8 mouse cellular contexts compared by ENCODE assay signal in genomic region chr1:78203622-78204211, GRCm38 (mm10). TPM values are rescaled to one million over a fixed set of nuclear protein-coding genes. Genes with fewer than 3 reads are reported as not detected.
DNase-seq lines count a peak whose midpoint lies in the region; ATAC-seq and TF ChIP-seq lines count a peak whose summit lies in the region.

No protein-coding gene starts in this region.

- peak overlapping the region; percentile 15 for H3K4me2 ChIP-seq in kidney, embryonic 14.5 days (replicated peaks; ENCODE audit: low read depth, low read length)
- peak overlapping the region; percentile 55 for H3K4me2 ChIP-seq in hindbrain, embryonic 11.5 days (replicated peaks; ENCODE audit: low read depth, low read length)

- peak; percentile 10; the same call in 1 of the 2 replicates for ATAC-seq in kidney, embryonic 14.5 days (ENCODE audit: low FRiP score, low TSS enrichment)
- ATAC-seq in hindbrain, embryonic 11.5 days (ENCODE audit: low FRiP score), result peak; percentile 72

- peaks cover 95% of the 10 kb centered on the region for H3K27me3 ChIP-seq in kidney, embryonic 14.5 days (ENCODE audit: control insufficient read depth, insufficient read depth, low read length)
- H3K27me3 ChIP-seq in hindbrain, embryonic 11.5 days (ENCODE audit: control insufficient read depth, insufficient read depth, low read length), result peaks cover 83% of the 10 kb centered on the region

- H3K9ac ChIP-seq in kidney, embryonic 14.5 days (ENCODE audit: low read depth, low read length), result no peak overlapping the region
- H3K9ac ChIP-seq in hindbrain, embryonic 11.5 days (ENCODE audit: low read depth, low read length), result peak overlapping the region; percentile 54

- WGBS in kidney, embryonic 14.5 days, result under 1% methylated on average over 32 of the region's 33 CpGs
- WGBS in hindbrain, embryonic 11.5 days, result under 1% methylated on average over 33 of the region's 33 CpGs

- H3K4me3 ChIP-seq in kidney, embryonic 14.5 days (ENCODE audit: low read length), result peak overlapping the region; percentile 28
- peak overlapping the region; percentile 3; the same call in 1 of the 2 replicates for H3K4me3 ChIP-seq in cortical plate, adult 2 months (ENCODE audit: insufficient read depth, low read length)
- H3K4me3 ChIP-seq in hindbrain, embryonic 11.5 days (ENCODE audit: low read depth, low read length), result peak overlapping the region; percentile 33

- no peaks in the 10 kb centered on the region for H3K9me3 ChIP-seq in kidney, embryonic 14.5 days (ENCODE audit: control insufficient read depth, low read length)
- no peaks in the 10 kb centered on the region for H3K9me3 ChIP-seq in hindbrain, embryonic 11.5 days (ENCODE audit: control insufficient read depth, low read length)

- TF ChIP-seq POLR2A in cortical plate, adult 2 months (IDR thresholded peaks at IDR 0.05; ENCODE audit: extremely low read depth, insufficient read depth, low read length), result no peak

- no peak for DNase-seq in kidney, adult 11 months
- peak; percentile 72 for DNase-seq in hindbrain, embryonic 11.5 days (ENCODE audit: low spot score)
- DNase-seq in lung, postnatal 36 days, result peak; percentile 28
- DNase-seq in thymus, postnatal 0 days (ENCODE audit: low spot score), result no peak
- no peak for DNase-seq in gastrocnemius, adult 8-10 months (ENCODE audit: low spot score in 2 of 2)
- no peak for DNase-seq in urinary bladder, postnatal 25 days (ENCODE audit: low spot score)

- TF ChIP-seq CTCF in cortical plate, adult 2 months (IDR thresholded peaks at IDR 0.05; ENCODE audit: extremely low read depth, insufficient read depth, low read length), result no peak

- H3K27ac ChIP-seq in kidney, embryonic 14.5 days (ENCODE audit: low read depth, low read length), result no peak overlapping the region
- no peak overlapping the region for H3K27ac ChIP-seq in cortical plate, adult 2 months (ENCODE audit: insufficient read depth, low read length)
- peak overlapping the region; percentile 45; the same call in 1 of the 2 replicates for H3K27ac ChIP-seq in hindbrain, embryonic 11.5 days (ENCODE audit: low read depth, low read length)

- H3K4me1 ChIP-seq in kidney, embryonic 14.5 days (ENCODE audit: control insufficient read depth, insufficient read depth, low read length), result no peaks in the 10 kb centered on the region
- no peaks in the 10 kb centered on the region for H3K4me1 ChIP-seq in cortical plate, adult 2 months (ENCODE audit: control insufficient read depth, insufficient read depth, low read length)
- peaks cover 7% of the 10 kb centered on the region; the same call in 1 of the 2 replicates for H3K4me1 ChIP-seq in hindbrain, embryonic 11.5 days (replicated peaks; ENCODE audit: control insufficient read depth, insufficient read depth, low read length)

- no peaks in the 10 kb centered on the region for H3K36me3 ChIP-seq in kidney, embryonic 14.5 days (ENCODE audit: control insufficient read depth, insufficient read depth, low read length)
- no peaks in the 10 kb centered on the region for H3K36me3 ChIP-seq in hindbrain, embryonic 11.5 days (ENCODE audit: control insufficient read depth, insufficient read depth, low read length)

RNA-seq across cellular contexts. Expression of gene Pax3, which starts 6.8 kb away (rescaled TPM):
- 0.14 TPM in 2 replicates for polyA plus RNA-seq in kidney, embryonic 14.5 days (2014; fragmentation: Nextera tagmentation; extraction: Ambion mirVana)
- not detected in 2 replicates for polyA plus RNA-seq in cortical plate, adult 2 months (2012; rRNA removed)
- 48.3 and 49.2 TPM in 2 replicates for polyA plus RNA-seq in hindbrain, embryonic 11.5 days (2014; fragmentation: Nextera tagmentation; extraction: Ambion mirVana)
- 0.04 TPM in 1 of 2 replicates, not detected in the other for polyA plus RNA-seq in thymus, postnatal 0 days (2015; fragmentation: Nextera tagmentation; extraction: Ambion mirVana)
- not detected for total RNA-seq in gastrocnemius, adult 8-10 months (2022)

Comparison
In these comparisons a context has a peak if more than half of its experiments do, and no peak if none do; other contexts are left out.
1. DNase-seq: peak in hindbrain, embryonic 11.5 days (single experiment) and lung, postnatal 36 days (single experiment); none in kidney, adult 11 months (single experiment), thymus, postnatal 0 days (single experiment), gastrocnemius, adult 8-10 months (0 of 2) and urinary bladder, postnatal 25 days (single experiment).
2. RNA of gene Pax3, which starts 6.8 kb away (polyA plus RNA-seq): 48.3 to 49.2 TPM in hindbrain, embryonic 11.5 days; 0.14 TPM in kidney, embryonic 14.5 days, 0.04 TPM in thymus, postnatal 0 days and not detected in cortical plate, adult 2 months; every median in the first group is over 10 times any median in the second.
3. Peak in every context shown above with its lines, with median percentiles within 50 percentile points of each other: H3K4me3 ChIP-seq.